Mouse (Mus musculus): ENCODE measurements around the gene Sars2. TPM values are rescaled to one million over a fixed set of nuclear protein-coding genes. Genes with fewer than 3 reads are reported as not detected.
A peak's percentile ranks its signal among the peaks of the same experiment; 100 is the strongest.

Sars2 gene
- polyA plus RNA-seq, 1 experiment, result 15.8 TPM

DNA sequence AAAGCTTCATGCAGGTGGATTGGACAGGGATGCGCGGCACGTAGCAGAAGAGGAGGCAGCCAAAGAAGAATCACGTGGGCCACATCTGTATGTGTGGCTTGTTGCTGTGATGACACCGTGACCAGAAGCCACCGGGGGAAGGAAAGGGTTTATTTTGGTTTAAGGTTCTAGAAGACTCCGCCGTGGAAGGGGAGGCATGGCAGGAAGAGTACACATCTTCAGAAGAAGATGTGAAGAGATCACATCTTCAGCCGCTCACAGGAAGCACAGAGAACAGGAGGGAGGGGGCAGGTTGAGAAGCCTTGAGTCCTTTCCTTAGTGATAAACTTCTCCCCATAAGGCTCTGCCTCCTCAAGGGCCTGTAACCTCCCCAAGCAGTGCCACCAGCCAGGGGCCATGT lies 58.2 kb downstream of the Sars2 start:
- peaks cover 25% of the 10 kb centered on the region for H3K4me1 ChIP-seq (ENCODE audit: control insufficient read depth, insufficient read depth, low read length)
- H3K4me3 ChIP-seq (replicated peaks; ENCODE audit: extremely low read depth, low read depth, low read length), result no peak overlapping the region
- TF ChIP-seq CTCF (IDR thresholded peaks at IDR 0.05; ENCODE audit: insufficient read depth, low read length) (no peak), POLR2A (IDR thresholded peaks at IDR 0.05; ENCODE audit: borderline replicate concordance, extremely low read depth, low read depth, low read length) (no peak)
- 87% methylated on average over 9 of the region's 9 CpGs for WGBS
- no peak for DNase-seq

DNA sequence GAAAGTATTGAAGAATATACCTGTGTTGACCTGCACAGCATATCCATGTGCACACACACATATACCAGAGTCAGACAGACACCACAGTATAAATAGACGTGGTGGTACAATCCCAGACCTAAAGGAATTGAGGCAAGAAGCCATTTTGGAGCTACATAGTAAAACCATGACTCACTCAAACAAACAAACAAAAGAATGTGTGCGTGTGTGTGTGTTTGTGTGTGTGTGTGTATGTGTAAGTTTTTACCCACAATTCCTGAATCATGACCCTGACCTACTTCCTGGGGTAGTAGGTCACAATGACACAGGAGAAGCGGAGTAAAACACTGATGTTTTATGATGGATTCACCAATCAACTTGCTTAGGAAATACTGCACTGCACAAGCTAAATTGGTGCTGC lies 59.7 kb downstream of the Sars2 start:
- no peak for TF ChIP-seq POLR2A (IDR thresholded peaks at IDR 0.05; ENCODE audit: borderline replicate concordance, extremely low read depth, low read depth, low read length)
- no peak for TF ChIP-seq CTCF (IDR thresholded peaks at IDR 0.05; ENCODE audit: insufficient read depth, low read length)
- DNase-seq, result no peak
- WGBS, result 28% methylated on average over 3 of the region's 3 CpGs

DNA sequence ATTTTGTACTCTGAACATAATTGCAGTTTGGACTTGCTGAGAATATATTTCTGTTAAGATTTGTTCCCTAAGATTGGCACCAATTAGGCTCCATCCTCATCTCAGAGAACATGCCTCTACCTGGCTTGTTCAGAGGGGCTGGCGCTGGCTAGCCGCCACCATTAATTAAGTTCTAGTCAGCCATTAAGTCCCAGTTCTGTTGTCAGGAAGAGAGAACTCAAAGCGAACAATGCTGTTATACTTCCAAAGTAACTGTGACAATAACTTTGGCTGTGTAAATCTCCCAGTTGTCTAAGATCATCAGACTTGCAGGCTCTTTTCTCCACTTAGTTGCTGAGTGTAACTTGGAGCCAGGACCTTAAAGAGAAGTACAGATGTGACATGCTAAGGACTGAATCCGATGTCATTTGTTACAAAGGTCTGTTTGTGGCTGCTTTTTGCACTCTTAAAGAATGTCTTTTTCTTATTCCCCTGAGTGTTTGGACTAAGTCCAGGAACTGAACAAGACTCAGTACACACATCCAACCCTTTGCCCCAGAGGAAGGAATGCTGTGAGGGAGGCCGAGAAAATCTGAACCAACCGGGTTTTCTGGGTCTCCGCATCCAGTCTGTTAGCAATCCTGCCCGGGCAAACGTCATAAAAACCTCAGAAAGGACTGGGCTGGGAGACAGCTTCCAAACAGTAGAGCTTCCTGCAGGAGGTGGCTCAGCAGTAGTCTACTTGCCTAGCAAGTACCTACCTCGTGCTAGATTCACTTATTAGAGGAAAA lies 60.3 kb downstream of the Sars2 start:
- H3K4me1 ChIP-seq (ENCODE audit: control insufficient read depth, insufficient read depth, low read length), result peaks cover 18% of the 10 kb centered on the region
- peak; percentile 64 for DNase-seq
- no peak overlapping the region for H3K4me3 ChIP-seq (replicated peaks; ENCODE audit: extremely low read depth, low read depth, low read length)
- WGBS, result 17% methylated on average over 10 of the region's 10 CpGs
- no peak for TF ChIP-seq CTCF (IDR thresholded peaks at IDR 0.05; ENCODE audit: insufficient read depth, low read length)
- TF ChIP-seq POLR2A (IDR thresholded peaks at IDR 0.05; ENCODE audit: borderline replicate concordance, extremely low read depth, low read depth, low read length), result no peak

More for the DNA sequence above, 59.7 kb downstream of the Sars2 start:
- Histone ChIP-seq H3K4me3 (replicated peaks; ENCODE audit: extremely low read depth, low read depth, low read length) (no peak overlapping the region), H3K4me1 (ENCODE audit: control insufficient read depth, insufficient read depth, low read length) (peaks cover 23% of the 10 kb centered on the region)

DNA sequence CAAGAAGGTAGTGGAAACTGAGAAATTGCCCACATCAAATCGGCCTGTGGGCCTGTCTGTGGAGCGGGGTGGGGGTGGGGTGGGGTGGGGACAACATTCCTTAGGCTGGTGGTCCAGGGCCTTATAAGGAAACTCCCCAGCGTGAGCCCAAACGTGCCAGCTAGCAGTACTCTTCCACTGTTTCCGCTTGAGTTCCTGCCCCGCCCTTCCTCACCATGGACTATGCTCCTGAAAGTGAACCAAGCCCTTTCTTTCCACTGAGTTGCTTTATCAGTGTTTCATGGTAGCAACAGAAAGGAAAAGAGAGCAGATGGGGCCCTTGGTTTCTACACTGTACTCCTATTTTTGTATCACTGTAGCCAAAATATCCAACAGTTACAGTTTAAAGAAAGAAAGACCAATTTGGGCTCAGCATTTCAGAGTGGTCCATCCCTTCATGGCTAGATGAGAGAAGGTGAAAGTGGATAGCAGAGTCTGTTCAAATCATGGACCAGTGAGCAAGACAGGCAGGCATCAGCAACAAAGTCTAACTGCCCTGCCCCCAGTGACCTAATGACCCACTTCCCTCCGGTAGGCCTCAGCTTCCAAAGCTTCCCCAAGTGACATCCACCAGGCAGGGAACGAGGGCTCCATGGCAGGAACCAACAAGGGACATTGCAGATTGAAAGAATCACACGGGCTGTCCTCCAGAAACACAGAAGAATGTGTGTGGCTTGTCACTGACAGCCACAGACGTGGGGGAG lies 61.2 kb downstream of the Sars2 start:
- TF ChIP-seq POLR2A (IDR thresholded peaks at IDR 0.05; ENCODE audit: borderline replicate concordance, extremely low read depth, low read depth, low read length) (no peak), CTCF (IDR thresholded peaks at IDR 0.05; ENCODE audit: insufficient read depth, low read length) (no peak)
- WGBS, result 12% methylated on average over 10 of the region's 10 CpGs
- DNase-seq, result no peak
- no peak overlapping the region for H3K4me3 ChIP-seq (replicated peaks; ENCODE audit: extremely low read depth, low read depth, low read length)
- H3K4me1 ChIP-seq (ENCODE audit: control insufficient read depth, insufficient read depth, low read length), result peaks cover 18% of the 10 kb centered on the region

Other genes starting within 250 kb of the Sars2 start
- not detected in 2 replicates for gene Ifnl2, start 231.5 kb upstream of the Sars2 start, polyA plus RNA-seq (2012; rRNA removed)
- gene Ifnl3, start 219.2 kb upstream of the Sars2 start, polyA plus RNA-seq (2012; rRNA removed), result not detected in 2 replicates
- gene Sycn, start 201.1 kb upstream of the Sars2 start, polyA plus RNA-seq (2012; rRNA removed), result 27.0 TPM in 1 of 2 replicates, not detected in the other
- 0.53 and 27.0 TPM in 2 replicates for gene Nccrp1, start 194.7 kb upstream of the Sars2 start, polyA plus RNA-seq (2012; rRNA removed)
- 93.9 and 112 TPM in 2 replicates for gene Samd4b, start 143.8 kb upstream of the Sars2 start, polyA plus RNA-seq (2012; rRNA removed)
- gene Pak4, start 143.8 kb upstream of the Sars2 start, polyA plus RNA-seq (2012; rRNA removed), result 66.7 and 76.0 TPM in 2 replicates
- 0.41 and 16.5 TPM in 2 replicates for gene Acp7, start 110.7 kb upstream of the Sars2 start, polyA plus RNA-seq (2012; rRNA removed)
- gene Fbxo27, start 49.1 kb upstream of the Sars2 start, polyA plus RNA-seq (2012; rRNA removed), result 3.7 and 3.8 TPM in 2 replicates
- gene Fbxo17, start 25.2 kb upstream of the Sars2 start, polyA plus RNA-seq (2012; rRNA removed), result 6.1 and 7.0 TPM in 2 replicates
- 45.9 and 57.2 TPM in 2 replicates for gene Mrps12, start 172 bp upstream of the Sars2 start, polyA plus RNA-seq (2012; rRNA removed)
- not detected in 2 replicates for gene Ccer2, start 14.2 kb downstream of the Sars2 start, polyA plus RNA-seq (2012; rRNA removed)
- gene Sirt2, start 24.7 kb downstream of the Sars2 start, polyA plus RNA-seq (2012; rRNA removed), result 84.9 and 102 TPM in 2 replicates
- 48.5 and 49.2 TPM in 2 replicates for gene Nfkbib, start 25.5 kb downstream of the Sars2 start, polyA plus RNA-seq (2012; rRNA removed)
- gene Rinl, start 47.0 kb downstream of the Sars2 start, polyA plus RNA-seq (2012; rRNA removed), result 11.2 and 14.5 TPM in 2 replicates
- 166 and 244 TPM in 2 replicates for gene Hnrnpl, start 66.5 kb downstream of the Sars2 start, polyA plus RNA-seq (2012; rRNA removed)
- 201 and 250 TPM in 2 replicates for gene Ech1, start 83.2 kb downstream of the Sars2 start, polyA plus RNA-seq (2012; rRNA removed)
- 19.0 and 25.5 TPM in 2 replicates for gene Lgals4, start 91.9 kb downstream of the Sars2 start, polyA plus RNA-seq (2012; rRNA removed)
- gene Lgals7, start 121.9 kb downstream of the Sars2 start, polyA plus RNA-seq (2012; rRNA removed), result 2.2 and 314 TPM in 2 replicates
- gene Capn12, start 139.4 kb downstream of the Sars2 start, polyA plus RNA-seq (2012; rRNA removed), result 0.05 and 1.3 TPM in 2 replicates
- gene Actn4, start 220.3 kb downstream of the Sars2 start, polyA plus RNA-seq (2012; rRNA removed), result 314 and 324 TPM in 2 replicates
- 175 and 234 TPM in 2 replicates for gene Eif3k, start 239.9 kb downstream of the Sars2 start, polyA plus RNA-seq (2012; rRNA removed)
- gene Map4k1, start 240.1 kb downstream of the Sars2 start, polyA plus RNA-seq (2012; rRNA removed), result 16.7 and 17.0 TPM in 2 replicates